Mouse (Mus musculus) brain, embryonic 14.5 days (tissue): ENCODE data around the gene Surf2.

Experiments used
- CTCF ChIP-seq: fragments of 200-500 bp; IDR thresholded peaks from 2 replicates; pipeline ENCODE4 v1.5.1; 2012; ENCODE audit warnings: inconsistent platforms, mild to moderate bottlenecking, moderate library complexity, borderline replicate concordance; ENCODE audit not compliant: insufficient read depth, insufficient read length; ENCODE audit errors: extremely low read depth
- POLR2A ChIP-seq: fragments of 200-500 bp; IDR thresholded peaks from 2 replicates; pipeline ENCODE4 v1.6.1; 2012; ENCODE audit warnings: mild to moderate bottlenecking, inconsistent platforms, borderline replicate concordance; ENCODE audit not compliant: poor library complexity, insufficient read depth, insufficient read length, severe bottlenecking; ENCODE audit errors: extremely low read depth

DNA sequence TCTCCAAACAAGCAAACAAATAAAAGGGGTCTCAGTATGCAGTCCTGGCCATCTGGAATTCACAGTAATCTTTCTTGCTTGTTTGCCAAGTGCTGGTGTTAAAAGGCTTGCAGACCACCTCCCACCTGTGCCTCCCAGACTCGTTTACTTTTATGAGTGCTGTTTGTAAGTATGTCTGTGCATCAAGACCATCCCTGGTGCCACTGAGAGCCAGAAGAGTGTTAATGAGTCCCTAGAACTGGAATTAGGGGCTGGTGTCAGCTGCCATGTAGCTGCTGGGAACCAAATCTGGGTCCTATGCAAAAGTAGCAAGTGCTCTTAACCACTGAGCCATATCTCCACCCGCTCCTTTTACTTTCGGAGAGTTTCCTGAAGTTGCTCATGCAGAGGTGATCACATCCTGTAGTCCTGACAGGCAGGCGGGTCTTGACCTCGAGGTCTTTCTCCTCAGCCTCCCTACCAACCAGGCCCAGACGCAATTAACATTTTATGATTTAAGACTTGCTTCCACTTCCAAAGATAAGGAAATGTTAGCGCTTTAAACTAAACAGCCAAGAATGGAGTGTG, 14.2 kb upstream of the Surf2 start:
- TF ChIP-seq POLR2A (no peak), CTCF (no peak)
